Mouse (Mus musculus): Measurements from ENCODE around the gene Adm2.

Adm2 gene

GRCm38 (mm10) chr15:89356372-89356771 is 33.9 kb downstream of the Adm2 start:
- peak; percentile 69 for DNase-seq (ENCODE audit: low spot score)

- no peak for DNase-seq (ENCODE audit: low spot score)
Observed at GRCm38 (mm10) chr15:89358784-89359183, 36.3 kb downstream of the Adm2 start.

DNA sequence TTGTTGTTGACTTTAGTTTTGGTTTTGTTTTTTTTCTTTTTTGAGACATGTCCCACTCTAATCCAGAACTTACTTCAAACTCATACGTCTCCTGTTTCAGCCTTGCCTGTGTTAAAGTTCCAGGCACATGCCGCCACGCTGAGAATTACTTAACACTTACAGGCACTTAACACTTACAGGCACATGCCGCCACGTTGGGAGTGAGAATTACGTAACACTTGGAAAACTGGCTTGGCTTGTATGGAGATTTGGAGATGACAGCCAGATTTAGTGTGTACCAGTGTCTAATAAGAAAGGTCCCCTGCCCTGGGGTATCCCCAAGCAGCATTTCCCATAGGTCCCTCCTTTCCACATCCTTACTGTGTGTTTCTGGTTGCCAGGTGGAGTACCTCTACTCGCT is 40.5 kb downstream of the Adm2 start:
- DNase-seq (ENCODE audit: low spot score): no peak

DNA sequence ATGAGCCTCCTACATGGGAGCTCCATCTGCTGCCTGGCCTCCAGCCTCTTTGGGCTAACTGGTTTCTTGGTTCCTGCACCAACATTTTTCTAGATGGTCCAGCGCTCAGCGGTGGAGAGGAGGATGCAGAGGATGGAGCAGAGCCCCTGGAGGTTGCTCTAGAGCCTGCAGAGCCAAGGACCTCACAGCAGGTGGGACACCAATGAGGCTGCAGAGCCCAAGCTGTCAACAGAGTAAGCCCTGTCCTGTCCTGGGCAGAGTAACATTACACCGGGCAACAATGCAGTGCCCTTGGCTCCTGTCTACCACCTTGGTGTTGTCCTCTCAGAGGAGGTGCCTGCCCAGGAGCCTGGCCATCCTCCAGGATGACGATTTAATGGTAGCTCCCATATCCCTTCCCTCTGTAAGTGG is 42.6 kb downstream of the Adm2 start:
- no peak for DNase-seq (ENCODE audit: low spot score)

DNA sequence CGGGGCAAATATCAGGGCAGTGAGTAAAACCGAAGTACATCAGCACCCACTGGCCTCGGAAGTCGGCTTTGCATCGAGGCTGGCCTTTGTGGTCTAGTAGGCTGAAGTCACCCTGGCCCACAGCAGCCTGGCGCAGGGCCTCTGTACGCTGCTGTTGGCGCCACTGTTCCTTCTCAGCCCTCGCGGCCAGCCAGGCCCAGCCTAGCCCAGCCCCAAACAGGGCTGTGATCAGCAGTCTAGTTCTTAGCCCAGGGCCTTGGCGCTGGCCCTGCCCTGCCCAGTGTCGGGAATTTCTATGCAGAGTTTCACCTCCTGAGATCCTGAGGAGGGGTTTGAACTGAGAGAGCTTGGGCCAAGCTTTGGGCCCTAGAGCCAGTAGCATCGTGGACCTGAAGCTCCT is 49.5 kb downstream of the Adm2 start:
- DNase-seq (ENCODE audit: low spot score): no peak

- no peak for DNase-seq (ENCODE audit: low spot score)
Observed at GRCm38 (mm10) chr15:89372536-89372935, 50.0 kb downstream of the Adm2 start.

GRCm38 (mm10) chr15:89373027-89373761 is 50.7 kb downstream of the Adm2 start:
- peak; percentile 83 for DNase-seq (ENCODE audit: low spot score)

DNA sequence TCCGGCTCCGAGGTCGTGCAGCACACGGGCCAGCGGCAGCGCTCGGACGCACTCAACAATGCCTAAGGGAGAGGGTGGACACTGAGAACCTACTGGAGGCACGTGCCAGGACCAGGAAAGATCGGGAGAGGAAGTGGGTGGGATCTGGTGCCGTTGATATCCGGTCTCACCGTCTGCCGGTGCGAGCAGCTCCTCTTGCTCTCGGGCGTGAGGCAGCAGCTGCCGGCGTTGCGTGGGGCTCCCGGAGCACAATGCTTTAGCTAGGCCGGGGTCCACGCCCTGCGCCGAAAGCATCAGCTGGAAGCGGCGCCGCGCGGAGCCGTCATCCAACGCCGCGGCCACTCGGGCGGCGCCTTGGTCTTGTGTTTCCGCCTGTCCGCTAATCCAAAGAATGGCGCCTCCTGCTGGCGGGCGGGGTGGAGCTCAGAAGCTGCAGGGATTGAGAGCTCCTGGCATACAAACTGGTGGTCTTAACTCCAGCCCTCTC is 51.3 kb downstream of the Adm2 start, which contains the start of gene Sco2:
Sco2 (minus strand) TSS at position 85 of the 487 bp plus-strand sequence.
- DNase-seq (ENCODE audit: low spot score): peak; percentile 90
